Comparison of ENCODE assay signal across 9 mouse cellular contexts in genomic region chr11:72142889-72143288, GRCm38 (mm10). TPM values are rescaled to one million over a fixed set of nuclear protein-coding genes. Genes with fewer than 3 reads are reported as not detected.
DNase-seq lines count a peak whose midpoint lies in the region; ATAC-seq lines count a peak whose summit lies in the region.
"Had no signal": no experiment of that assay in that cellular context is flagged by ENCODE, and none has a peak within 500 bp of the region (broad histone marks: within the 10 kb centered on the region; RNA-seq: fewer than 3 reads in every experiment).

No protein-coding gene starts in this region.

- no peak overlapping the region for H3K4me3 ChIP-seq in kidney, embryonic 16.5 days (ENCODE audit: low read length)
- H3K4me3 ChIP-seq in intestine, embryonic 16.5 days (ENCODE audit: low read length), result no peak overlapping the region
- no peak overlapping the region for H3K4me3 ChIP-seq in midbrain, embryonic 14.5 days (replicated peaks; ENCODE audit: low read depth, low read length)
- H3K4me3 ChIP-seq in forebrain, embryonic 15.5 days, result no peak overlapping the region

- H3K9me3 ChIP-seq in kidney, embryonic 16.5 days (ENCODE audit: low read length), result no peaks in the 10 kb centered on the region
- no peaks in the 10 kb centered on the region for H3K9me3 ChIP-seq in intestine, embryonic 16.5 days (ENCODE audit: control insufficient read depth, low read length)
- no peaks in the 10 kb centered on the region for H3K9me3 ChIP-seq in midbrain, embryonic 14.5 days (ENCODE audit: control insufficient read depth, low read length)
- no peaks in the 10 kb centered on the region for H3K9me3 ChIP-seq in forebrain, embryonic 15.5 days

- 43% methylated on average over 10 of the region's 10 CpGs for WGBS in kidney, embryonic 16.5 days
- 52% methylated on average over 10 of the region's 10 CpGs for WGBS in intestine, embryonic 16.5 days
- 44% methylated on average over 10 of the region's 10 CpGs for WGBS in midbrain, embryonic 14.5 days
- WGBS in forebrain, embryonic 15.5 days, result 40% methylated on average over 10 of the region's 10 CpGs

- H3K4me1 ChIP-seq in kidney, embryonic 16.5 days (ENCODE audit: insufficient read depth, low read length), result peaks cover 7% of the 10 kb centered on the region; the same call in 1 of the 2 replicates
- peaks cover 3% of the 10 kb centered on the region; the same call in 1 of the 2 replicates for H3K4me1 ChIP-seq in intestine, embryonic 16.5 days (ENCODE audit: control insufficient read depth, insufficient read depth, low read length)
- peaks cover 12% of the 10 kb centered on the region for H3K4me1 ChIP-seq in midbrain, embryonic 14.5 days (ENCODE audit: control insufficient read depth, insufficient read depth, low read length)
- peaks cover 8% of the 10 kb centered on the region; the same call in 1 of the 2 replicates for H3K4me1 ChIP-seq in forebrain, embryonic 15.5 days

- no peak for ATAC-seq in kidney, embryonic 16.5 days (ENCODE audit: low FRiP score, low TSS enrichment)
- ATAC-seq in intestine, embryonic 16.5 days, result peak; percentile 74
- no peak for ATAC-seq in midbrain, embryonic 14.5 days (ENCODE audit: low FRiP score, low TSS enrichment)
- ATAC-seq in forebrain, embryonic 15.5 days (replicated peaks), result no peak

- H3K4me2 ChIP-seq in kidney, embryonic 16.5 days (replicated peaks; ENCODE audit: low read depth, low read length), result no peak overlapping the region
- H3K4me2 ChIP-seq in intestine, embryonic 16.5 days (ENCODE audit: low read depth, low read length), result no peak overlapping the region
- H3K4me2 ChIP-seq in midbrain, embryonic 14.5 days (ENCODE audit: low read length), result no peak overlapping the region
- no peak overlapping the region for H3K4me2 ChIP-seq in forebrain, embryonic 15.5 days (replicated peaks)

- no peaks in the 10 kb centered on the region for H3K36me3 ChIP-seq in kidney, embryonic 16.5 days (ENCODE audit: insufficient read depth, low read length)
- H3K36me3 ChIP-seq in intestine, embryonic 16.5 days (ENCODE audit: control insufficient read depth, insufficient read depth, low read length), result no peaks in the 10 kb centered on the region
- H3K36me3 ChIP-seq in midbrain, embryonic 14.5 days (ENCODE audit: control insufficient read depth, insufficient read depth, low read length), result no peaks in the 10 kb centered on the region
- no peaks in the 10 kb centered on the region for H3K36me3 ChIP-seq in forebrain, embryonic 15.5 days

- DNase-seq in kidney, adult 8-10 months, result peak; percentile 50 to 64
- DNase-seq in NIH3T3 (ENCODE audit: low read depth), result peak; percentile 92
- DNase-seq in midbrain, embryonic 14.5 days, result peak; percentile 50
- no peak for DNase-seq in cerebellum, postnatal 14 days
- no peak for DNase-seq in frontal cortex, adult 2 months (ENCODE audit: extremely low spot score in 1 of 2, low spot score in 1 of 2)
- DNase-seq: right cerebral cortex, postnatal 25 days had no signal

- no peak overlapping the region for H3K9ac ChIP-seq in kidney, embryonic 16.5 days (replicated peaks; ENCODE audit: low read length)
- H3K9ac ChIP-seq in intestine, embryonic 16.5 days (ENCODE audit: low read depth, low read length), result no peak overlapping the region
- H3K9ac ChIP-seq in midbrain, embryonic 14.5 days (replicated peaks; ENCODE audit: low read length), result no peak overlapping the region
- H3K9ac ChIP-seq in forebrain, embryonic 15.5 days (replicated peaks), result no peak overlapping the region

- no peak overlapping the region for H3K27ac ChIP-seq in kidney, embryonic 16.5 days (ENCODE audit: low read length)
- no peak overlapping the region for H3K27ac ChIP-seq in intestine, embryonic 16.5 days (ENCODE audit: low read length)
- peak overlapping the region; percentile 61 for H3K27ac ChIP-seq in midbrain, embryonic 14.5 days (replicated peaks; ENCODE audit: low read depth, low read length)
- no peak overlapping the region for H3K27ac ChIP-seq in forebrain, embryonic 15.5 days (replicated peaks)

- H3K27me3 ChIP-seq in kidney, embryonic 16.5 days (ENCODE audit: insufficient read depth, low read length), result 0 out of 2 replicates have a peak, but pooled peaks cover 3% of the 10 kb centered on the region
- no peaks in the 10 kb centered on the region for H3K27me3 ChIP-seq in intestine, embryonic 16.5 days (replicated peaks; ENCODE audit: control insufficient read depth, insufficient read depth, low read length)
- peaks cover 7% of the 10 kb centered on the region; the same call in 1 of the 2 replicates for H3K27me3 ChIP-seq in midbrain, embryonic 14.5 days (ENCODE audit: control insufficient read depth, insufficient read depth, low read length)
- 0 out of 2 replicates have a peak, but pooled peaks cover 2% of the 10 kb centered on the region for H3K27me3 ChIP-seq in forebrain, embryonic 15.5 days

RNA-seq across cellular contexts. Expression of gene Pitpnm3, which starts 7.3 kb away (rescaled TPM):
- polyA plus RNA-seq in kidney, embryonic 16.5 days (2015; fragmentation: Nextera tagmentation; extraction: Ambion mirVana), result 0.15 and 0.16 TPM in 2 replicates
- 0.35 and 0.37 TPM in 2 replicates for polyA plus RNA-seq in intestine, embryonic 16.5 days (2015; fragmentation: Nextera tagmentation; extraction: Ambion mirVana)
- polyA plus RNA-seq in midbrain, embryonic 14.5 days (2014; fragmentation: Nextera tagmentation; extraction: Ambion mirVana), result 4.0 and 5.0 TPM in 2 replicates
- 1.4 and 1.8 TPM in 2 replicates for polyA plus RNA-seq in forebrain, embryonic 15.5 days (2015; fragmentation: Nextera tagmentation; extraction: Ambion mirVana)
- polyA plus RNA-seq in frontal cortex, adult 2 months (2012; rRNA removed), result 102 and 104 TPM in 2 replicates

Comparison
In these comparisons a context has a peak if more than half of its experiments do, and no peak if none do; other contexts are left out.
1. DNase-seq: peak in kidney, adult 8-10 months (2 of 2), NIH3T3 (single experiment) and midbrain, embryonic 14.5 days (single experiment); none in cerebellum, postnatal 14 days (0 of 2) and frontal cortex, adult 2 months (0 of 2).
2. RNA of gene Pitpnm3, which starts 7.3 kb away (polyA plus RNA-seq): 102 to 104 TPM in frontal cortex, adult 2 months; 4.0 to 5.0 TPM in midbrain, embryonic 14.5 days, 1.4 to 1.8 TPM in forebrain, embryonic 15.5 days, 0.35 to 0.37 TPM in intestine, embryonic 16.5 days and 0.15 to 0.16 TPM in kidney, embryonic 16.5 days; every median in the first group is over 10 times any median in the second.